Mouse (Mus musculus) brain, embryonic 18.5 days (tissue): Measurements from ENCODE around the gene Cops2.

ENCODE experiments used
- DNase-seq: peaks from one replicate; pipeline ENCODE4 v3.0.0-alpha.2; 2012; ENCODE audit warnings: low read depth, low spot score

The Cops2 gene

DNA sequence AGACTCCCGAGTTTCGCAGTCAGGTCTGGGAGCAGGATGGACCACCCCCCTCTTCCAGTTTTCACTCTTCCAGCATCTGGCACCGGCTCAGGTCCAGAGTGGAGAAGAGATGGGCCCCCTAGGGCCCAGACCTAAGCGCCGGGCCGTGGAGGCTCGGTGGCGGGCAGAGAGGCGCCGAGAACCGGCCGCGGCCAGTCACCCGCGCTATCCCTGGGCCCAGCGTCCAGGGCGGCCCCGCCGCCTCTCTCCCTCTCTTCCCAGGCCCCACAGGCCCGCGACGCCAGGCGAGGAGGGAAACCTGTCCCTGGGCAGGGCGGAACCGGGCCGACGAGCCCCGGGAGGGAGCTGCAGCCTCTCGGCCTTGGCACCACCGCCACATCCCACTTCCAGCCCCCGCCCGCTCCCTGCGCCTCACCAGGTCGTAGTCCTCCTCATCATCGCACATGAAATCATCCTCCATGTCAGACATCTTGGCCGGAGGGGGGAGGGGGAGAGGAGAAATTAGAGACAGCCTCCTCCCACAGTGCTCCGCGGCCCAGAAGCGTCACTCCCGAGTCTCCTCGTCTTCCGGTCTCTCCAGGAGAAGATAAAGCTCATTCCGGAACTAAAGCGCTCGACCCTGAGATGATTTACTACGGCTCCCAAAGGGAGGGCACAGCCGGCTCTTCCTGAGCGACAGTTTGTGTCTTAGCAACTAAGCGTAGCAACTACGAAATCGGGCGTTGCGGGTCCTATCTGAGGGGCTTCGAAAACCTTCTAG lies at the start of gene Cops2, which contains the start of gene Galk2:
Gene Cops2, minus strand, starts transcription at position 619 of the 760 bp plus-strand sequence.
Gene Galk2, plus strand, starts transcription at position 589 of the 760 bp plus-strand sequence.
- peak; percentile 94 for DNase-seq

DNA sequence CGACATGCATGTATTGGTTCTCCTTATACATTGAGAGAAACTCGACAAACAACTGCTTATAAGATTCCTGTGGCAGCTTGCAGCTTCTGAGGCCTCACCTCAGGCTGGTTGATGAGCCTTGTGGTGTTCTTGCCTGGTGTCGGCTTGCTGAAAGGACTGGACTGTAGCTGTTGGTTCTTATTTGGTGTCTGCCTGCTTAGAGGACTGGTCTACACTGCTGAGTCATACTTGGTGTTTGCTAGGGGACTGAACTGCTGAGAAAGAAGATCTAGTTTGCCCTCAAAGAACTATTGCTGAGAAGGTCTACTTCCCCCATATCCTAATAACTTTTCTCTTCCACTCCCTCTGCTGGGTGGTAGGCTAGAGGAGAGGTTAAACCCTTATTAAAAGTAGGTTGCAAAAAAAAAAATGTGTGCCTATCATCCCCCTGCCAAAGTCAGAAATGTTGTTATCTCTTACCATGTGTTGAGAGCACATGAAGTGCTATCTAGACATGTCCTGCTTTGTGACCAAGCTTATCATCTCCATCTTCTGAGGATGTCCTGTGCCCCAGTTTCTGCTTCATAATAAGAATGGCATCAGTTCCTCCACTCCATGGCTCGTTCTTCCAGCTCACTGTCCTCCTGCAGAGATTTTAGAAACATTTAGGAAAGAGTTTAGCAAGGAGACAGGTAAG lies 48.8 kb upstream of the Cops2 start:
- no peak for DNase-seq

DNA sequence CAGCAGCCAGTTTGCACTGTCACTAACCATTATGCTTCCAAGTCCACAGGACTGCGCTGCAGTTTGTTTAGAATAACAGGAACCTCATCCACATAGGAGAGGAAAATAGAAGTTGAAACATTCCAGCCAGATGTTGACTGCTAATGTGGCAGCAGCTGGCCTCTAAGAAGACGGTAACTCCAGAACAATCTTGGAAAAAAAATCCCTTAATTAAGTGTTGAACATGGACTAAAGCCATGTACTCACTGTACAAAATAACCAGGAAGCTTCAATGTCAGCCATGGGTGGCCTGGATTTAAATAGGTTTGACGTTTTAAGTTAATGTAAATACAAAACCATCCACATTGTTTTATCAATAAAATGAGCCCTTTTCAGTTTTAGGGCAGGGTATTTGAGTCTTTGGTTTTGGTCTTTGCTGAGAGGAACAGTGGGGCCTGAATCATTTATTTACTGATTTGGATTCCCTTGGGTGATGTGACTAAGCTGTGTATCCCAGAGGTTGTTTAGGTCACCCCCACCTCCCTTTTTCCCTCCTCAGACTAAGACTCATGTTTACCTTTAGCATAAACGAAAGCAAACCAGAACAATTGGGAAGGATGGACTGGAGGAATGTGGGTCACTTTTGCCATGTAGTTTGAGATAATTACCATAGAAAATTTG lies 47.6 kb upstream of the Cops2 start:
- DNase-seq, result no peak

DNA sequence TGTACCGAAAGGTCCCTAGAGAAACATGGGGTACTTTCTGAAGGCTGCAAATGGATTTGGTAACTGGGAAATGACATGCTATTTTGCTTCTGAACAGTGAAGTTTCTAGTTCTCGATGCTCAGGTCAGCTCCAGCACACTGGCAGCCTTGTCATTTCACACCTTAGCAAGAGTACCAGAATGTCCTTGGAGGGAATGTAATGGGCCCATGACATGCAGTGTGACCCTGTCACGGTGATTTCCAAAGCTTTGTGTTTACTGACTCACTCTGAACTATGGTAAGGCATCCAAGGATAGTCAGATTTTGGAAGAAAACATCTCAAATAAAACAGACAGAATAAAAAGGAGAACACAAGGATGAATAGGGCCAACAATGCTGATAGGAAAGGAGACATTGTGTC lies 42.5 kb upstream of the Cops2 start:
- no peak for DNase-seq

DNA sequence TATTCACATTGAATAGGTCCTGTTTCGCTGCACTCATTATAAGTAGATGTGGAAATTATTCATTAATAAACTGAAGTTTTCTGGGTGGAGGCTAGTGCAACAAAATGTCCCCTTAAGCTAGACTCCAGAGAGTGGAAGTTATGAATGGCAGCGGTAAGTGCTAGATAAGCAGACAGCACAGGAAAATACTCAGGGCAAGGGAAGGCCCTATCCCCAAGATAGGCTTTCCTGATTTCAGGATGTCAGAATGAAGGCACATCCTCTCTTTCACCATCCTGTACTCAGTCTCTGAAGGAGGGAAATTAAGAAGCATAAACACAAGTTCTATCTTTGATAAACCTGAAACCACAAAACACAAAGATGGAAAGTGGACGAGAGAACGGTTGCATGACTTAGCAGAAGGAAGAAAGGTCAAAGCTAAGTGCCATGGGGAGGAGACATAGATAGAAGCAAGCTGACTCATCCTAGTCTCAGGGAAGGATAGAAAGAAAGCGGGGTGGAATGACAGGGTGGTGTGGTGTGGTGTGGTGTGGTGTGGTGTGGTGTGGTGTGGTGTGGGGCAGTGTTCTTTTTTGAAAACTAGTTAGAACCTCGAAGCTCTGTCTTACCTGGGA lies 42.0 kb upstream of the Cops2 start:
- no peak for DNase-seq

DNA sequence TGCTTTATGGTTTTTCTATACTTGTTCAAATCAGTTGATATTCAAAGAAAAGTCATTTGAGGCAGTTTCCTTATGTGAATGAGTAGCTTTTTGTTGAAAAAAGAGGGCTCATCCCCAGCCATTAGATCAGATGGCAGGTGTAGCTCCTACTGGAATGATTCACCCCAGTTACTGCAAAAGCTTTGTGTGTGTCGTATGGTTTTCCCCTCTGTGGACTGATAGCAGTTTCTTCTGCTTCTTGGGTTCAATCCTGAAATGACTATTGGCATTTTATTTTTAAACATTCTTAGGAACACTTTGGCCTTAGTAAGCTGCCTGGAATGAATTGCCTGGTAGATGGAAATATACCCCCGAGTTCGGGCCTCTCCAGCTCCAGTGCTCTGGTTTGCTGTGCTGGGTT lies 37.4 kb upstream of the Cops2 start:
- DNase-seq, result no peak

DNA sequence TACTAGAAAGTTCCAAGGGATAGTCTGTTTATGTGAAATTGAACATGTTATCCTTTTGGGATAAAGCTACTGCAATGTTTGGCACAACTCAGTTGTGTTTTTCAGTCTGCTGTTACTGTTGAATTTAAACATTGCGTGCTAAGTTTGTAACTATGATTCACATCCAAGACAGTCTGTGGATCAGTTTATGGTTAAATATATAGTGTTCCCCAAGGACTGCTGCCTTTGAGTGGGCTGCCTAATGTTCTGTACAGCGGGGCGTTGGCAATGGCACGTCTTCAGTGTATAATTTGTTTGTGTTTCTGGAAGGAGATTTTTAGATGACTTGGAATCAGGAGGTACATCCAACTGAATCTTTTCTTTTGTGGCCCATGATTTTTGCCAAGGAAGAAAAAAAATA lies 36.2 kb upstream of the Cops2 start:
- no peak for DNase-seq

DNA sequence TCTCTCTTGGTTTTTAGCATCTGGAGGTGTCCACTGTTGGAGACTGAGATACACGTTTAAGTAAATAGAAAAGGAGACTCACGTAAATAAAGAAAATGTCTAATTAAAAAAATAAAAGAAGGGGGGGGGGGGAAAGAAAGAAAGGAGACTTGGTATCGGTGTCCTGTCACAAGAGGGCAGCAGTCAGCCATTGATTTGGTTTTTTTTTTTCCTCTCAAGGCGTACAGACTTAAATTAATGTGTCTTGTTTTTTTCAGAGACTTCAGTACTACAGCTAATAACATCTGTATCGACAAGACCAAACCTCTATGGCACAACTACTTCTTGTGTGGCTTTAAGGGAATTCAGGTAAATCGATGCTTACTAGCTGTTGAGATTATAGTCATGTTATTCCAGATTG lies 34.2 kb upstream of the Cops2 start:
- DNase-seq, result peak; percentile 12

DNA sequence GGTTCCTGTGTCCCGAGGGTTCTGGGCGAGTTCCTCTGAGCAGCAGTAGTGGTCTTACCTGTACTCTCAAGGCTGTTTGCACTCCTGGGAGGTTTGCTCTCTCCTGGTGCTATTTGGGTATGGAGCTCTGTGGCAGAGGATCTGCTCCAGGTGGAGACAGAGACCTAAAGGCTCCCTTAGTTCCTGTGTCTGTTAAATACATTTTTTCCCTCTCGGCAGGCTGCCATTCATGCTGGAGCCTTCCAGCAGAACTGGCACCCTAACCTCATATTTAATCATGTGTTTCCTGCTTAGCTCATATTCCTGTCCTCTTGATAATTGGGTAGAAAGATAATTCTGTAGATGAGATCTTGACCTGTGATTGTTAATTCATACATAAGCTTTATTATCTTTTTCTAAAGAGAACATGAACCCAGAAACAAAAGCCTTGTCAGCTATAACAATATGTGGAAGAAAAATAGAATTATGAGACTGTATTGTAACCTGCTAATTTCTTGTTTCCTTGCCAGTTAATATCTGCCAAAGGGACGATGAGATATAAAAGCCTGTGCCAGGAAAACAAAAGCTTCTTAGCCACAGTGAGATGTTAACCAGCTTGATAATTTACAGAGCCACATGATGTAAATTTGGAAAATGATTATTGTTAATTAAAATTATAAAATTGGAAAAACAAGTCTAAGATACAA lies 27.1 kb upstream of the Cops2 start:
- no peak for DNase-seq

DNA sequence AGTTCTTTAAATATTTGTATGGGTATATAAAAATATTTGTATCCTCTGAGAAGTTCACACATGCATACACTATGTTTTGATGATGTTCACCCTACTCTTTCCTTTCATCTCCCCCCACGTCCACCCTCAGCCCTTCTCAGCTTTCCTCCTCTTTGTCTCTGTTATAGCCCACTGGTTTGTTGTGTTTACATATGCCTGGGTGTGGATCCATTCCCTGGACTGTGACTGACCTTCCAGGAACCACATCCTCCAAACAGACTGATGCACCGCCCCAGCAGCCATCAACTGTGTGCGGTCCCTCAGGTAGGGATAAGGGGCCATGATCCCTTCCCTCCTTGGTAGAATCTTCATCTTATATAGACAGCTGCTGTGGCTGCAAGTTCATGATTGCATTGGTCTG lies 11.2 kb upstream of the Cops2 start:
- no peak for DNase-seq

DNA sequence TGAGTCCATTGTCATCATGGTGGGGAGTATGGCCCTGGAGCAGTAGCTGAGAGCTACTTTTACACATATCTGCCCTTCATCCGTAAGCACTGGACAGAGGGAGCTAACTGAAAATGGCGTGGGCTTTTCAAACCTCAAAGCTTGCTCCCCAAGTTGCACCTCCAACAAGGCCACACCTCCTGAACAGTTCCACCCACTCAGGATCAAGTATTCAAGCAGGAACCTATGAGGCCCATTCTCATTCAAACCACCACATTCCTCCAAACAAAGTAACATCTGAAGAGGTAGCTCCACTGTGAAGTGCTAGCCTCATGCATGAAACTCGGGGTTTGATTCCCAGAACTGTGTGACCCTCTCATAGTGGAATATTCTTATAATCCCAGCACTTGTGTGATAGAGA lies 9.4 kb upstream of the Cops2 start:
- DNase-seq, result no peak

DNA sequence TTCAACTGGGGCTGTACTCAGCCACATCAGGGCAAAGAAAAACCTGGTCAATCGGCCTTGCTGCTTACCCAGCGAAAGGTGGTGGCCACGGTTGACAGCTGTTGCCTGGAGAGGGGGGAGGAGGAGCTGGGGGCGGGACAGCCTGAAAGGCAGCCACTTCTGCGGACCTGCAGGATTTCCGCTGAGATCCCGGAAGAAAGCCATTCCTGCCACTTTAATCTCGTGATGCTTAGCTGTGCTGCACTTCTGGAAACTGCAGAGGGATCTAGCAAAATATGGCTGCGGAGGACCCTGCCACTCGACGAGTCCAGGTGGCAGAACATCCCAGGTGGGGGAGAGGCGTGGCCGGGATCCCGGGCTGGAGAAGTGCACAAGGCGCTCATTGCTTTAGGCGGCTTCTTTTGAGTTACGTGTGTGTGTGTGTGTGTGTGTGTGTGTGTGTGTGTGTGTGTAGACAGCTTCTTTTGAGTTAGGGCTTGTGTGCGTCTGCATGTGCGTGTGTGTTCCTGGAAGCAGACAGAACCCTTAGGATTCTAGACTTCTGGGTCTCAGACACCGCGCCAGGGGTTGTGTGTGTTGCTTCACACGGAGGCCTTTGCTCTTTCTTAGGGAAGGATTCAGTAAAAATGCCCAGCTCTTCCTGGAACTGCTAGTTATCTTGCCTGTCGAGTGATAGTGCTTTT lies 7.3 kb upstream of the Cops2 start:
- no peak for DNase-seq

DNA sequence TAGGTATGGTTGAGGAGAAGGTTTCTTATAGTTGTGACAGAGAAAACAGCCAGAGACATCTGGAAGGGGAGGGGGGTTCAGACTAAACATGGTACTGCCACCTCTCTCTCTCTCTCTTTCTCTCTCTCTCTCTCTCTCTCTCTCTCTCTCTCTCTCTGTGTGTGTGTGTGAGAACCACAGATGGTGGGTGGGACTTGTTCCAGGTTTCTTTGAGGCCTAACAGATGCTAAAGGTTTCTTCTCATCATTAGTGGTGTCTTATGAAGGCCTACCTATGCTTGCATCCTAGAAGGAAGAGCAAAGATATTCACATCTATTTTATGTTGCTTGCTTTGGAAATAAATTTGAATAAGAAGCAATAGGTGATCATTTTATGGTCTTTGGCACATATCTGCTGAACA lies 6.6 kb upstream of the Cops2 start:
- DNase-seq, result no peak

DNA sequence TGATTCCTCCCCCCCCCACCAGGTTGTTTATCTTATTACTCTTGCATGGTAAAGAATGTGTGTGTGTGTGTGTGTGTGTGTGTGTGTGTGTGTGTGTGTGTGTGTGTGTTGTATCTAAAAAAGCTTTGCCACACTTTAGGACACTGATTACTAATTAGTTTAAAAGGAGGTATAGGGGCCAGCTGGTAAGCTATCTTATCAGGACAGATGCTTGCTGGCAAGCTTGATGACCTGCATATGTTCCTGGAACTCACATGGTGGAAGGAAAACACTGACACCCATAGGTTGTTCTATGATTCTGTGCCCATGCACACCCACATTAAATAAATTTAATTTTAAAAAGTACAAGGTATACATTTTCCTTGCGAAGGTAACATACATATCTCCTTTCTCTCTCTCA lies 5.6 kb upstream of the Cops2 start:
- DNase-seq, result no peak

DNA sequence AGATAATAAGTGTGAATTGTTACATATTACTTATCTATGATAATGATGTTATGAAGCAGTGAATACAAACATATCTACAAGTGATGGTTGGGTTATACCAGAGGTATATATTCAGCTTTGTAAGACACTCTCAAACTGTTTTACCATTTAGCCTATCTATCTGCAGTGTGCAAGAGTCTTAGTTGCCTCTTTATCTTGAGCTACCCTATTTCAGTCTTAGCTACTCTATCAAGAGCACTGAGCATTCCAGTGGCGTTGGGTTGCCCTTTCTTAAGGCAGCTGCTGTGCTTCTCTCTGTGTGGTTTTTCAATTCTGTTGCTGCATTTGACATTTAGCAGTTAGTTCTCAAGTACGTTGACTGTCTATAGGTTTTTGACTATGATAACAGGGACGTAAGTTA lies 4.9 kb upstream of the Cops2 start:
- no peak for DNase-seq

DNA sequence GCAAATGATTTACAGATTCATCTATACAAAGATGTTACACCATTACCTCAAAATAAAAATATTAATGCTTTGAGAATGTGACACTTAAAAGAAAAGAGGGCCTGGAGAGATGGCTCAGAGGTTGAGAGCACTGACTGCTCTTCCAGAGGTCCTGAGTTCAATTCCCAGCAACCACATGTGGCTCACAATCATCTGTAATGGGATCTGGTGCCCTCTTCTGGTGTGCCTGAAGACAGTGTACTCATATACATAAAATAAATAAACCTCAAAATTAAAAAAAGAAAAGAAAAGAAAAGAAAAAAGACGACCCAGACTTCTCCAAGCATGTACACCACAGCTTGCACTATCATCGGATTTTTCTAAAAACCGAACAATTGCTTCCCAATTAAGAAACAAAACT lies 1.2 kb downstream of the Cops2 start:
- DNase-seq, result no peak

DNA sequence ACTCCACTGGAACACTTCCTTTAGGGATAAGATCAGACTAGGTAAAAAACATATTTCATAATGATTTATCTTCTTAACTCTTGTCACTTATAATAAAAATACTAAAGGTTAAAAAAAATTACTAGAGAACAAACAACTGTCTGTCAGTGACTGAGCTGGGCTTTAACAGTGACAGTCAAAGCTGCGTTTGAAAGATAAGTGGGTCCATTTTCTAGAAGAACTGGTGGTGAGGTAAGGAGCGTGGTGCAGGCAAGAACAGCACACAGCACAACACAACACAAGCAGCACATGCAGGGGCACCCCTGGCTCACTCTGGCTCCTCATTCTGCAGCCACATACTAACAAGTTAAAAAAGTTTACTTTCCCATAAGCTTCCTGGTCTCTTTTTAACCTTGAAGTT lies 7.7 kb downstream of the Cops2 start:
- no peak for DNase-seq

DNA sequence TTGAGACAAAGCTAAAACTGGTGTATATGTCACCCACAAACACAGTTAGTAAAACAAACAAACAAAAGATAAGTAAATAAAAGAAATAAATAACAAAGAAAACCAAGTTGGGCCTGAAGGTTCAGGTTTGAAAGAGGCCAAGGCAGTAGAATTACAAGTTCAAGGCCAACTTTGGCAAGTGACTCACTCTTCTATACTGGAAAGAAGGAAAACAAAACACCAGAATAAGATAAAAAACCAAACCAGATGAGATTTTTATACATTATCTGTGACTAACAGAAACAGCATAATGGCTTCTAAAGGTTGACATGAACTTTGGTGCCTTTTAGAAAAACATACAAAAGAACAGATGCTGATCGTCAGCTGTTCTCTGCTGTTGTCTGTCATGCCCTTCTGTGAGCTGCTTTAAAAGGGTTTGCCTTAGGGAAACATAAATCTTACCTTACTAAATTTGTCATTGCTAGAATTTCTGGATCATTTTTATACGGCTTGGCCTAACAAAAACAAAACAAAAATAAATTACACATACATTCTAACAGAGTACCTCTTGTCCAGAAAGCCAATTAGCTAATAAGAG lies 20.1 kb downstream of the Cops2 start:
- no peak for DNase-seq

DNA sequence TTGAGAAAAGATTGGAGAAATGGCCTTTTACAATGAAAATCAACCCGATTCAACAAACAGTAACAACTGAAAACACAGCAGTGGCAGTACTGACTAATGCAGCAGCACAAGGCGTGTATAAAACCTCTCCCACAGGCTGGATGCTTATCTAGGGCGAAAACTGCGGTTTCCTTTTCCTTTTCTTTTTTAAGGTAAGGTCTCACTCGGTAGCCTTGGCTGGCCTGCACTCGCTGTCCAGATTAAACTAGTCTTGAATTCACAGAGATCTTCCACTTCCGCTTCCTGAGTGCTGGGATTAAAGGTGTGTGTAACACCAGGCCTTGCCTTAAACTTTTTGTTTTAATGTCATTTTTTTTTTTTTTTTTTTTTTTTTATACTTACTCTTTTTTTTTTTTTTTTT lies 20.8 kb downstream of the Cops2 start:
- DNase-seq, result no peak

DNA sequence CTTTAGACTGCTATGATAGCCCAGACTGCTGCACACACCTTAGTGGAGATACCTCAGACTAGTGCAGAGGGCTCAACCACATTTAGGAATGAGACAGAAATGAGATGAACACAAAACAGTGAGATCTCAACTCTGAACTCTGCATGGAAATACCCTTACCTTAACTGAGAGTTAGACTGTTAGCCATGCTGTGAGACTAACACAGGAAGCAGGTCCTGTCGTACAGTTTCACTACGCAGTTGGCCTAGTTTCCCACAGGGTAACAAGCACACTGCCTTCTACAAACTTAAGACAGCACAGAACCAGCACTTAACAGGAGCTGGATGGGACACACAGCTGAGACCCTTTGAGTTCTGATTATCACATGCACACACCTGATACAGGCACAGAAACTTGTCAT lies 29.0 kb downstream of the Cops2 start:
- DNase-seq, result no peak

DNA sequence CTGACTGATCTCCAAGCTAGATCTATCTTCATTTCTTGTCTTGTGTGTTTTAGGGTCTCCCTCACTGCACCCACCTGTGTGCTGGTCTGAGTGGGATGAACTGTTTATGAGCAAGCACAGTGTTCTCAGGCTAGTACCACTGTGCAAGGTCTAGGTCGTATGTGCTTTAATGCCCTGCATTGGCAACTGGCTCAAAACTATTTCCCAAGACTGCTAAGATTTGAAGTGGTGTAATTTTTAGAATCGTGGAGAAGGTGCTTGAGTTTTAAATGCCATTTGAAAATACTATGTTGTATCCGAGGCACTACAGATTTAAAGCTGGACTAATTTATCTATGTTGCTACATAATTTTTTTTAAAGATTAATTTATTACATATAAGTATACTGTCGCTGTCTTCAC lies 31.0 kb downstream of the Cops2 start:
- DNase-seq, result no peak
